Mouse (Mus musculus) forebrain, embryonic 12.5 days (tissue): Measurements from ENCODE around the gene Tmem127. TPM values are rescaled to one million over a fixed set of nuclear protein-coding genes. Genes with fewer than 3 reads are reported as not detected.
"Not testable (repeated sequence)": the region's sequence is repeated elsewhere in the genome, so short reads cannot be mapped to it uniquely, and the experiment has no call there.

ENCODE experiments used
- ATAC-seq: fragments of 200-750 bp; cut with Nextera tagmentation; 2 replicates; pipeline ENCODE4 v1.8.0; 2017; ENCODE audit warnings: moderate TSS enrichment; ENCODE audit not compliant: low FRiP score
- H3K27ac ChIP-seq: fragments of 300-500 bp; sonication (generic); 2 replicates; pipeline ENCODE4 v1.5.1; 2016; ENCODE audit warnings: mild to moderate bottlenecking
- H3K27me3 ChIP-seq: fragments of 300-500 bp; sonication (generic); 2 replicates; pipeline ENCODE4 v1.6.1; 2016; ENCODE audit warnings: mild to moderate bottlenecking
- H3K36me3 ChIP-seq: fragments of 300-500 bp; sonication (generic); replicated peaks from 2 replicates; pipeline ENCODE4 v1.6.1; 2016; ENCODE audit warnings: mild to moderate bottlenecking
- H3K4me1 ChIP-seq: fragments of 300-500 bp; sonication (generic); 2 replicates; pipeline ENCODE4 v1.6.1; 2016
- H3K4me2 ChIP-seq: fragments of 300-500 bp; sonication (generic); 2 replicates; pipeline ENCODE4 v1.6.1; 2016; ENCODE audit warnings: mild to moderate bottlenecking, moderate library complexity
- H3K4me3 ChIP-seq: fragments of 300-500 bp; sonication (generic); replicated peaks from 2 replicates; pipeline ENCODE4 v1.5.1; 2016; ENCODE audit warnings: mild to moderate bottlenecking
- H3K9ac ChIP-seq: fragments of 300-500 bp; sonication (generic); 2 replicates; pipeline ENCODE4 v1.6.1; 2016; ENCODE audit warnings: mild to moderate bottlenecking
- H3K9me3 ChIP-seq: fragments of 300-500 bp; sonication (generic); 2 replicates; pipeline ENCODE4 v1.6.1; 2016
- WGBS: fragments of 180-500 bp; shearing (Covaris S2); methylation state at CpG from one replicate; pipeline ENCODE4 v1.1.7; 2016; 5-methylcytosine and 5-hydroxymethylcytosine counted together
- polyA plus RNA-seq: library from polyadenylated mRNA; unstranded; fragments of >200 nt; fragmentation: Nextera tagmentation; extraction: Ambion mirVana; gene quantifications from 2 replicates; pipeline ENCODE4 v1.2.1, GENCODE M21; 2016

Tmem127 gene
- polyA plus RNA-seq, 1 experiment from 2014 or later, result 29.6 TPM

GRCm38 (mm10) chr2:127304192-127304591 lies 56.5 kb downstream of the Tmem127 start:
- H3K4me3 ChIP-seq, H3K27ac ChIP-seq, H3K9me3 ChIP-seq, H3K4me1 ChIP-seq, ATAC-seq, H3K4me2 ChIP-seq, H3K9ac ChIP-seq, H3K27me3 ChIP-seq: not testable (repeated sequence)
- H3K36me3 ChIP-seq, result peaks cover 24% of the 10 kb centered on the region
- WGBS, result 93% methylated on average over 4 of the region's 4 CpGs

- no peak for ATAC-seq
- peaks cover 19% of the 10 kb centered on the region for H3K36me3 ChIP-seq
- no peaks in the 10 kb centered on the region for H3K9me3 ChIP-seq
- H3K4me2 ChIP-seq, result no peak overlapping the region
- H3K27ac ChIP-seq, result no peak overlapping the region
- 86% methylated on average over 3 of the region's 3 CpGs for WGBS
- no peaks in the 10 kb centered on the region for H3K4me1 ChIP-seq
- H3K4me3 ChIP-seq, result no peak overlapping the region
- no peak overlapping the region for H3K9ac ChIP-seq
- no peaks in the 10 kb centered on the region for H3K27me3 ChIP-seq
Observed at GRCm38 (mm10) chr2:127304609-127305210, 57.0 kb downstream of the Tmem127 start.

- Histone ChIP-seq H3K4me2 (no peak overlapping the region), H3K4me1 (no peaks in the 10 kb centered on the region), H3K36me3 (peaks cover 6% of the 10 kb centered on the region), H3K4me3 (no peak overlapping the region), H3K9me3 (no peaks in the 10 kb centered on the region), H3K9ac (no peak overlapping the region), H3K27ac (no peak overlapping the region), H3K27me3 (no peaks in the 10 kb centered on the region)
- ATAC-seq, result no peak
Observed at GRCm38 (mm10) chr2:127306123-127306522, 58.4 kb downstream of the Tmem127 start.

GRCm38 (mm10) chr2:127307179-127307578 lies 59.5 kb downstream of the Tmem127 start:
- Histone ChIP-seq H3K27me3 (no peaks in the 10 kb centered on the region), H3K36me3 (no peaks in the 10 kb centered on the region), H3K4me3 (no peak overlapping the region), H3K4me1 (no peaks in the 10 kb centered on the region), H3K4me2 (no peak overlapping the region), H3K9me3 (no peaks in the 10 kb centered on the region), H3K9ac (no peak overlapping the region), H3K27ac (no peak overlapping the region)
- WGBS, result 45% methylated on average over 3 of the region's 3 CpGs
- no peak for ATAC-seq

- no peak overlapping the region for H3K4me2 ChIP-seq
- H3K27me3 ChIP-seq, result no peaks in the 10 kb centered on the region
- no peaks in the 10 kb centered on the region for H3K4me1 ChIP-seq
- H3K27ac ChIP-seq, result no peak overlapping the region
- no peak overlapping the region for H3K9ac ChIP-seq
- H3K9me3 ChIP-seq, result no peaks in the 10 kb centered on the region
- H3K36me3 ChIP-seq, result no peaks in the 10 kb centered on the region
- 91% methylated on average over 2 of the region's 2 CpGs for WGBS
- no peak for ATAC-seq
- H3K4me3 ChIP-seq, result no peak overlapping the region
Observed at GRCm38 (mm10) chr2:127308660-127309059, 61.0 kb downstream of the Tmem127 start.

GRCm38 (mm10) chr2:127310246-127310645 lies 62.5 kb downstream of the Tmem127 start:
- no peaks in the 10 kb centered on the region for H3K9me3 ChIP-seq
- no peak overlapping the region for H3K4me3 ChIP-seq
- no peak overlapping the region for H3K9ac ChIP-seq
- H3K4me1 ChIP-seq, result no peaks in the 10 kb centered on the region
- no peak for ATAC-seq
- 53% methylated on average over 2 of the region's 2 CpGs for WGBS
- H3K27ac ChIP-seq, result no peak overlapping the region
- H3K27me3 ChIP-seq, result no peaks in the 10 kb centered on the region
- H3K36me3 ChIP-seq, result no peaks in the 10 kb centered on the region
- H3K4me2 ChIP-seq, result no peak overlapping the region

GRCm38 (mm10) chr2:127310685-127311084 lies 63.0 kb downstream of the Tmem127 start:
- 91% methylated on average over 7 of the region's 7 CpGs for WGBS
- no peak overlapping the region for H3K9ac ChIP-seq

More at GRCm38 (mm10) chr2:127310685-127311084, 63.0 kb downstream of the Tmem127 start:
- H3K27ac ChIP-seq, result no peak overlapping the region
- H3K4me3 ChIP-seq, result no peak overlapping the region
- no peak for ATAC-seq
- no peaks in the 10 kb centered on the region for H3K4me1 ChIP-seq
- H3K9me3 ChIP-seq, result no peaks in the 10 kb centered on the region
- no peak overlapping the region for H3K4me2 ChIP-seq
- H3K36me3 ChIP-seq, result no peaks in the 10 kb centered on the region
- no peaks in the 10 kb centered on the region for H3K27me3 ChIP-seq

Other genes starting within 250 kb of the Tmem127 start
- gene Ap4e1, start 239.2 kb upstream of the Tmem127 start, polyA plus RNA-seq, result 12.1 and 15.0 TPM in 2 replicates
- 18.1 and 18.9 TPM in 2 replicates for gene Blvra, start 177.2 kb upstream of the Tmem127 start, polyA plus RNA-seq
- 105 and 111 TPM in 2 replicates for gene Ncaph, start 114.0 kb upstream of the Tmem127 start, polyA plus RNA-seq
- gene Itpripl1, start 104.5 kb upstream of the Tmem127 start, polyA plus RNA-seq, result 19.2 and 19.4 TPM in 2 replicates
- 3.0 and 3.1 TPM in 2 replicates for gene 1810024B03Rik, start 39.6 kb upstream of the Tmem127 start, polyA plus RNA-seq
- gene Snrnp200, start 39.5 kb upstream of the Tmem127 start, polyA plus RNA-seq, result 95.9 and 100 TPM in 2 replicates
- 51.3 and 55.0 TPM in 2 replicates for gene Ciao1, start 92 bp upstream of the Tmem127 start, polyA plus RNA-seq
- gene Stard7, start 22.3 kb downstream of the Tmem127 start, polyA plus RNA-seq, result 103 TPM in 2 replicates
- 3.9 and 4.8 TPM in 2 replicates for gene Dusp2, start 88.3 kb downstream of the Tmem127 start, polyA plus RNA-seq
- not detected in 2 replicates for gene Astl, start 90.7 kb downstream of the Tmem127 start, polyA plus RNA-seq
- gene Adra2b, start 115.3 kb downstream of the Tmem127 start, polyA plus RNA-seq, result 1.5 and 1.9 TPM in 2 replicates
- 0.14 and 0.22 TPM in 2 replicates for gene Gpat2, start 177.3 kb downstream of the Tmem127 start, polyA plus RNA-seq
- 24.9 and 25.4 TPM in 2 replicates for gene Fahd2a, start 196.7 kb downstream of the Tmem127 start, polyA plus RNA-seq